Mouse (Mus musculus) kidney, adult 2 months (tissue): ENCODE data around the gene Rcan3. TPM values are rescaled to one million over a fixed set of nuclear protein-coding genes. Genes with fewer than 3 reads are reported as not detected.
A peak's percentile ranks its signal among the peaks of the same experiment; 100 is the strongest.

ENCODE experiments used
- DNase-seq: peaks from one replicate; pipeline ENCODE4 v3.0.0; 2021
- H3K27ac ChIP-seq: fragments of 200-500 bp; 2 replicates; pipeline ENCODE4 v1.5.1; 2012; ENCODE audit warnings: low read depth, low read length, control low read depth, inconsistent platforms; ENCODE audit not compliant: insufficient read depth
- H3K27me3 ChIP-seq: fragments of 200-500 bp; replicated peaks from 2 replicates; pipeline ENCODE4 v1.6.1; 2012; ENCODE audit warnings: mild to moderate bottlenecking, moderate library complexity, low read length, inconsistent platforms; ENCODE audit not compliant: control insufficient read depth, insufficient read depth
- H3K36me3 ChIP-seq: fragments of 200-500 bp; 2 replicates; pipeline ENCODE4 v1.6.1; 2012; ENCODE audit warnings: mild to moderate bottlenecking, moderate library complexity, low read length, inconsistent platforms; ENCODE audit not compliant: control insufficient read depth, insufficient read depth
- H3K4me1 ChIP-seq: fragments of 200-500 bp; 2 replicates; pipeline ENCODE4 v1.6.1; 2011; ENCODE audit warnings: low read length; ENCODE audit not compliant: control insufficient read depth, insufficient read depth
- H3K4me3 ChIP-seq: fragments of 200-500 bp; 2 replicates; pipeline ENCODE4 v1.5.1; 2011; ENCODE audit warnings: mild to moderate bottlenecking, low read depth, low read length, control low read depth; ENCODE audit not compliant: insufficient read depth
- CTCF ChIP-seq: fragments of 200-500 bp; conservative IDR thresholded peaks from 2 replicates; pipeline ENCODE4 v1.5.1; 2011; ENCODE audit warnings: low read depth, mild to moderate bottlenecking, control low read depth, low read length, moderate library complexity, mixed read lengths; ENCODE audit not compliant: insufficient read depth, insufficient read length
- POLR2A ChIP-seq: fragments of 200-500 bp; IDR thresholded peaks from one replicate; pipeline ENCODE4 v1.6.1; 2011; ENCODE audit warnings: low read depth, low read length, control low read depth
- WGBS: fragments of 180-500 bp; shearing (Covaris S2); methylation state at CpG from one replicate; pipeline ENCODE4 v1.1.7; 2018; 5-methylcytosine and 5-hydroxymethylcytosine counted together
- polyA plus RNA-seq: library from polyadenylated mRNA; depleted of rRNA; stranded (reverse); fragments of >200 nt; gene quantifications from 2 replicates; pipeline ENCODE4 v1.2.3, GENCODE M21; 2012

Rcan3 gene
- polyA plus RNA-seq, 1 experiment = 13.4 TPM

- Histone ChIP-seq H3K27ac (no peak overlapping the region), H3K27me3 (no peaks in the 10 kb centered on the region), H3K4me3 (no peak overlapping the region), H3K4me1 (no peaks in the 10 kb centered on the region), H3K36me3 (no peaks in the 10 kb centered on the region)
- DNase-seq = no peak
- TF ChIP-seq CTCF (no peak), POLR2A (no peak)
- WGBS = 88% methylated on average over 21 of the region's 21 CpGs
Observed at GRCm38 (mm10) chr4:135416367-135416766, 17.3 kb downstream of the Rcan3 start.

GRCm38 (mm10) chr4:135413491-135413890, 20.2 kb downstream of the Rcan3 start:
- TF ChIP-seq POLR2A = no peak
- no peak for TF ChIP-seq CTCF
- H3K4me1 ChIP-seq = no peaks in the 10 kb centered on the region
- H3K4me3 ChIP-seq = no peak overlapping the region
- no peak overlapping the region for H3K27ac ChIP-seq
- no peaks in the 10 kb centered on the region for H3K27me3 ChIP-seq
- H3K36me3 ChIP-seq = no peaks in the 10 kb centered on the region
- WGBS = 80% methylated on average over 8 of the region's 8 CpGs
- no peak for DNase-seq

GRCm38 (mm10) chr4:135411633-135412032, 22.0 kb downstream of the Rcan3 start:
- H3K27me3 ChIP-seq = no peaks in the 10 kb centered on the region
- H3K4me1 ChIP-seq = no peaks in the 10 kb centered on the region
- no peak for TF ChIP-seq POLR2A
- TF ChIP-seq CTCF = peak; percentile 91
- H3K4me3 ChIP-seq = no peak overlapping the region
- 30% methylated on average over 4 of the region's 4 CpGs for WGBS
- no peaks in the 10 kb centered on the region for H3K36me3 ChIP-seq
- peak; percentile 48 for DNase-seq
- no peak overlapping the region for H3K27ac ChIP-seq

- Histone ChIP-seq H3K4me3 (no peak overlapping the region), H3K27ac (no peak overlapping the region), H3K4me1 (no peaks in the 10 kb centered on the region), H3K27me3 (no peaks in the 10 kb centered on the region), H3K36me3 (no peaks in the 10 kb centered on the region)
- WGBS = 42% methylated on average over 5 of the region's 5 CpGs
- peak; percentile 56 for DNase-seq
- TF ChIP-seq CTCF (no peak), POLR2A (no peak)
Observed at GRCm38 (mm10) chr4:135406180-135406579, 27.5 kb downstream of the Rcan3 start.

- no peaks in the 10 kb centered on the region for H3K27me3 ChIP-seq
- 98% methylated on average over 2 of the region's 2 CpGs for WGBS
- H3K4me3 ChIP-seq = no peak overlapping the region
- no peaks in the 10 kb centered on the region for H3K36me3 ChIP-seq
- H3K4me1 ChIP-seq = no peaks in the 10 kb centered on the region
- TF ChIP-seq POLR2A (no peak), CTCF (no peak)
- DNase-seq = no peak
- no peak overlapping the region for H3K27ac ChIP-seq
Observed at GRCm38 (mm10) chr4:135404916-135405315, 28.7 kb downstream of the Rcan3 start.

GRCm38 (mm10) chr4:135404048-135404447, 29.6 kb downstream of the Rcan3 start:
- Histone ChIP-seq H3K36me3 (no peaks in the 10 kb centered on the region), H3K27me3 (no peaks in the 10 kb centered on the region), H3K27ac (no peak overlapping the region), H3K4me1 (no peaks in the 10 kb centered on the region), H3K4me3 (no peak overlapping the region)
- no peak for DNase-seq
- TF ChIP-seq POLR2A = no peak
- no peak for TF ChIP-seq CTCF
- WGBS = 65% methylated on average over 10 of the region's 10 CpGs

GRCm38 (mm10) chr4:135401881-135402280, 31.8 kb downstream of the Rcan3 start:
- Histone ChIP-seq H3K4me1 (no peaks in the 10 kb centered on the region), H3K4me3 (no peak overlapping the region), H3K36me3 (no peaks in the 10 kb centered on the region), H3K27me3 (no peaks in the 10 kb centered on the region; the same call in 1 of the 2 replicates), H3K27ac (no peak overlapping the region)
- WGBS = 45% methylated on average over 7 of the region's 7 CpGs
- no peak for DNase-seq
- TF ChIP-seq POLR2A (no peak), CTCF (no peak)

GRCm38 (mm10) chr4:135397991-135398390, 35.7 kb downstream of the Rcan3 start, which contains the start of gene Ncmap:
Gene Ncmap (minus strand): TSS chr4:135398227.
- H3K27me3 ChIP-seq = no peaks in the 10 kb centered on the region; the same call in 1 of the 2 replicates
- WGBS = 2% methylated on average over 29 of the region's 29 CpGs
- no peak for DNase-seq
- TF ChIP-seq POLR2A = no peak
- H3K27ac ChIP-seq = no peak within 1 kb of the TSS
- no peaks in the 10 kb centered on the region for H3K4me1 ChIP-seq
- peak within 1 kb of the TSS; percentile 25 for H3K4me3 ChIP-seq
- no peaks in the 10 kb centered on the region for H3K36me3 ChIP-seq
